ENCODE assay signal across 12 mouse cellular contexts in the genomic region with DNA sequence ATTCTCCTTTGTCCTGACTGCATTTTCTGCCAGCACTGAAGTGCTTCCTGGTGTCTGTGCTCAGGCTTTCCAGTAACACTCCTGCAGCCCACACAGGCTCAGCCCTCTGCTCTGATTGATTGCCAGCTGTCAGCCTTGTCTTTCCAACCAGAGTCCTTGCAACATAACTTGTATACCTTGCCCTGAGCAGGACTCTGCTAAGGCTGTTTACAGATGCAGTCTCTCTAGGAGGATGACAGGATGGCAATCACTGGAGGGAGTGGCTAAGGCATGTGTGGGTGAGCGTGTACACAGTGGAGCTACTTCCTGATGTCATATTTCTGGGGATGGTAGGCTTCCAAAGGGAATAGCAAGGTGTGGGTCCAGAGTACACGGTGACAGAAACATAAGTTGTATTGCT. TPM values are rescaled to one million over a fixed set of nuclear protein-coding genes. Genes with fewer than 3 reads are reported as not detected.
DNase-seq lines count a peak whose midpoint lies in the region; ATAC-seq lines count a peak whose summit lies in the region.
"Had no signal": no experiment of that assay in that cellular context is flagged by ENCODE, and none has a peak within 500 bp of the region (broad histone marks: within the 10 kb centered on the region; RNA-seq: fewer than 3 reads in every experiment).

No protein-coding gene starts in this region.

- H3K9me3 ChIP-seq in forebrain, embryonic 10.5 days, result no peaks in the 10 kb centered on the region
- no peaks in the 10 kb centered on the region for H3K9me3 ChIP-seq in hindbrain, embryonic 15.5 days
- H3K9me3 ChIP-seq in midbrain, embryonic 16.5 days (replicated peaks; ENCODE audit: control insufficient read depth, low read length, poor library complexity, severe bottlenecking), result no peaks in the 10 kb centered on the region

- peaks cover 18% of the 10 kb centered on the region for H3K36me3 ChIP-seq in forebrain, embryonic 10.5 days (replicated peaks)
- H3K36me3 ChIP-seq in hindbrain, embryonic 15.5 days, result no peaks in the 10 kb centered on the region
- H3K36me3 ChIP-seq in midbrain, embryonic 16.5 days (ENCODE audit: control insufficient read depth, insufficient read depth, low read length), result no peaks in the 10 kb centered on the region

- no peak overlapping the region for H3K9ac ChIP-seq in hindbrain, embryonic 15.5 days
- peak overlapping the region; percentile 53 for H3K9ac ChIP-seq in midbrain, embryonic 16.5 days (ENCODE audit: low read depth, low read length)

- peaks cover 62% of the 10 kb centered on the region for H3K27me3 ChIP-seq in forebrain, embryonic 10.5 days (ENCODE audit: poor library complexity, severe bottlenecking)
- no peaks in the 10 kb centered on the region for H3K27me3 ChIP-seq in hindbrain, embryonic 15.5 days
- H3K27me3 ChIP-seq in midbrain, embryonic 16.5 days (ENCODE audit: control insufficient read depth, insufficient read depth, low read depth, low read length), result no peaks in the 10 kb centered on the region

- peak; percentile 53 for DNase-seq in cerebellum, adult 9-10 months
- no peak for DNase-seq in cerebellum, adult 8-10 months
- DNase-seq in forebrain, embryonic 10.5 days (ENCODE audit: extremely low spot score, low spot score), result no peak
- DNase-seq in B cell, adult 2 months, result no peak
- DNase-seq in heart, adult 9 months (ENCODE audit: low spot score in 2 of 2), result no peak
- DNase-seq: adrenal gland, adult 2 months; heart, adult 2 months had no signal

- H3K4me3 ChIP-seq in forebrain, embryonic 10.5 days, result no peak overlapping the region
- no peak overlapping the region for H3K4me3 ChIP-seq in hindbrain, embryonic 15.5 days
- no peak overlapping the region for H3K4me3 ChIP-seq in midbrain, embryonic 16.5 days (ENCODE audit: low read depth, low read length)
- H3K4me3 ChIP-seq: heart, adult 2 months had no signal

- H3K4me2 ChIP-seq in hindbrain, embryonic 15.5 days, result no peak overlapping the region
- H3K4me2 ChIP-seq in midbrain, embryonic 16.5 days (ENCODE audit: low read length), result no peak overlapping the region
- H3K4me2 ChIP-seq: liver, embryonic 11.5 days had no signal

- no peak; the same call in 1 of the 2 replicates for ATAC-seq in hindbrain, embryonic 15.5 days (ENCODE audit: low FRiP score, low read depth)
- ATAC-seq in midbrain, embryonic 16.5 days, result peak; percentile 44; the same call in 1 of the 2 replicates
- ATAC-seq in erythroblast, adult 5-6 weeks (replicated peaks; ENCODE audit: low FRiP score, poor library complexity, severe bottlenecking), result no peak
- ATAC-seq: inflammation-experienced regulatory T-cells, adult 6 months had no signal

- peaks cover 75% of the 10 kb centered on the region for H3K4me1 ChIP-seq in forebrain, embryonic 10.5 days
- peaks cover 49% of the 10 kb centered on the region for H3K4me1 ChIP-seq in hindbrain, embryonic 15.5 days (replicated peaks)
- H3K4me1 ChIP-seq in midbrain, embryonic 16.5 days (ENCODE audit: control insufficient read depth, insufficient read depth, low read length), result peaks cover 55% of the 10 kb centered on the region

- 75% methylated on average over 2 of the region's 2 CpGs for WGBS in forebrain, embryonic 10.5 days
- WGBS in hindbrain, embryonic 15.5 days, result 44% methylated on average over 2 of the region's 2 CpGs
- 35% methylated on average over 2 of the region's 2 CpGs for WGBS in midbrain, embryonic 16.5 days

- peak overlapping the region; percentile 73 for H3K27ac ChIP-seq in forebrain, embryonic 10.5 days
- H3K27ac ChIP-seq in hindbrain, embryonic 15.5 days (replicated peaks), result peak overlapping the region; percentile 82
- peak overlapping the region; percentile 83 for H3K27ac ChIP-seq in midbrain, embryonic 16.5 days (ENCODE audit: low read length)
- H3K27ac ChIP-seq: heart, adult 2 months had no signal

RNA-seq across cellular contexts. Expression of gene Dmap1, which starts 36.2 kb away (rescaled TPM):
- 72.3 and 76.1 TPM in 2 replicates for polyA plus RNA-seq in forebrain, embryonic 10.5 days (2016; fragmentation: Nextera tagmentation; extraction: Ambion mirVana)
- 76.5 and 76.8 TPM in 2 replicates for polyA plus RNA-seq in hindbrain, embryonic 15.5 days (2015; fragmentation: Nextera tagmentation; extraction: Ambion mirVana)
- polyA plus RNA-seq in midbrain, embryonic 16.5 days (2015; fragmentation: Nextera tagmentation; extraction: Ambion mirVana), result 81.9 and 83.3 TPM in 2 replicates
- 5.6 and 9.8 TPM in 2 replicates for total RNA-seq in erythroblast, adult 5-6 weeks (2015; ENCODE audit: low replicate concordance)
- total RNA-seq in erythroblast, adult 5-6 weeks (2017; ENCODE audit: low replicate concordance), result 6.7 and 17.0 TPM in 2 replicates
